Mouse (Mus musculus) ES-E14 (cell line): Measurements from ENCODE around the gene Grk5. TPM values are rescaled to one million over a fixed set of nuclear protein-coding genes. Genes with fewer than 3 reads are reported as not detected.

Experiments
- DNase-seq: peaks from one replicate; pipeline ENCODE4 v3.0.0-alpha.2; 2013; ENCODE audit warnings: low read depth, low spot score
- H3K27ac ChIP-seq: 2 replicates; pipeline ENCODE4 v1.5.1; 2012; ENCODE audit warnings: low read depth, mild to moderate bottlenecking, low read length, moderate library complexity, mixed read lengths; ENCODE audit not compliant: poor library complexity, insufficient read depth, severe bottlenecking
- H3K36me3 ChIP-seq: 2 replicates; pipeline ENCODE4 v1.6.1; 2012; ENCODE audit warnings: mild to moderate bottlenecking, low read length, moderate library complexity, mixed read lengths; ENCODE audit not compliant: control insufficient read depth, poor library complexity, insufficient read depth, severe bottlenecking
- H3K4me1 ChIP-seq, 2 experiments: fragments of 150-350 bp in 1 of 2; sonication (generic) in 1 of 2; 2 replicates each; pipeline ENCODE4 v1.6.1; 2012; ENCODE audit warnings: low read length in 2 of 2, mild to moderate bottlenecking in 1 of 2, mixed read lengths in 1 of 2; ENCODE audit not compliant: control insufficient read depth in 2 of 2, insufficient read depth in 2 of 2, poor library complexity in 1 of 2
- H3K4me3 ChIP-seq, 2 experiments: fragments of 150-350 bp in 1 of 2; sonication (generic) in 1 of 2; 2 replicates each; pipeline ENCODE4 v1.5.1; 2012; ENCODE audit warnings: low read length in 2 of 2, low read depth in 1 of 2, mild to moderate bottlenecking in 1 of 2, mixed read lengths in 1 of 2; ENCODE audit not compliant: insufficient read depth in 1 of 2, poor library complexity in 1 of 2, severe bottlenecking in 1 of 2
- H3K9ac ChIP-seq: 2 replicates; pipeline ENCODE4 v1.6.1; 2012; ENCODE audit warnings: low read depth, mild to moderate bottlenecking, low read length, mixed read lengths; ENCODE audit not compliant: poor library complexity, insufficient read depth, severe bottlenecking
- H3K9me3 ChIP-seq: fragments of 150-350 bp; sonication (generic); 2 replicates; pipeline ENCODE4 v1.6.1; 2012; ENCODE audit warnings: low read depth, mild to moderate bottlenecking, low read length; ENCODE audit not compliant: control insufficient read depth, insufficient read depth
- CHD2 ChIP-seq: IDR thresholded peaks from 2 replicates; pipeline ENCODE4 v1.6.1; 2014; ENCODE audit warnings: mild to moderate bottlenecking, low read depth, low read length, inconsistent platforms
- HCFC1 ChIP-seq: IDR thresholded peaks from 2 replicates; pipeline ENCODE4 v1.6.1; 2012; ENCODE audit warnings: low read length, inconsistent platforms, borderline replicate concordance; ENCODE audit not compliant: insufficient read depth
- MAFK ChIP-seq: IDR thresholded peaks from 2 replicates; pipeline ENCODE4 v1.6.1; 2014; ENCODE audit warnings: mild to moderate bottlenecking, low read depth, low read length, inconsistent platforms; ENCODE audit not compliant: insufficient read depth
- ZC3H11A ChIP-seq: IDR thresholded peaks from 2 replicates; pipeline ENCODE4 v1.6.1; 2012; ENCODE audit warnings: low read depth, mild to moderate bottlenecking, inconsistent platforms, low read length, borderline replicate concordance
- ZNF384 ChIP-seq: IDR thresholded peaks from 2 replicates; pipeline ENCODE4 v1.6.1; 2012; ENCODE audit warnings: low read depth, low read length, inconsistent platforms
- in situ Hi-C, 2 experiments: fragments of 600-800 bp; cut with MboI; formaldehyde crosslinking; loops; one replicate each; pipeline ENCODE4 v1.15.1; 2025; ENCODE audit warnings: low sequenced_read_pairs in 2 of 2, inconsistent platforms in 1 of 2; ENCODE audit not compliant: unreplicated experiment in 2 of 2
- total RNA-seq: library from RNA; depleted of rRNA; stranded (reverse); fragments of 300-350 nt; gene quantifications from 2 replicates; pipeline ENCODE4 v1.2.3, GENCODE M21; 2012

Grk5 gene
- total RNA-seq, 1 experiment, result 2.5 TPM

DNA sequence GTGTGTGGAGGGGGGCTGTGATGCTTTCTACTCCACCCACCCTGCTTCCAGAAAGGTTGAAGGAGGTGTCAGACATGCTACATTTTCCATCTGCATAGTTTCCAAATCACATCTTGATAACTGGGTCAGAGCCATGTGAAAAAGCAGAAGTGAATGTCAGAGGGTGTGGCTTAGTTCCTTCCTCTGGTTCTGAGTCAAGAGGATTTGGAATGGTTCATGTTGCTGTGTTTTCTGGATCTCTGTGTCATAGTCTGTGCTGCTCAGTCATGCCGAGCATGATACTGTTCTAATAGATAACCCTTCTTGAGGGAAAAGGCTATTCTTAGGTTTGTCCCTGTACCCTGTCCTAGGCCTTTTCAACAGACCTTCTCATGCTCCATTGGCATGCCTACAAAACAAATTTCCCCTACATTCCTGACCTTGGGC is 50.4 kb downstream of the Grk5 start:
- Histone ChIP-seq H3K9ac (no peak overlapping the region), H3K4me1 (no peaks in the 10 kb centered on the region), H3K9me3 (no peaks in the 10 kb centered on the region), H3K4me3 (no peak overlapping the region), H3K36me3 (no peaks in the 10 kb centered on the region), H3K27ac (no peak overlapping the region)
- in situ Hi-C loops, result no loop called here
- no peak for TF ChIP-seq ZNF384
- no peak for TF ChIP-seq CHD2
- TF ChIP-seq MAFK, result no peak
- no peak for TF ChIP-seq ZC3H11A
- no peak for DNase-seq

DNA sequence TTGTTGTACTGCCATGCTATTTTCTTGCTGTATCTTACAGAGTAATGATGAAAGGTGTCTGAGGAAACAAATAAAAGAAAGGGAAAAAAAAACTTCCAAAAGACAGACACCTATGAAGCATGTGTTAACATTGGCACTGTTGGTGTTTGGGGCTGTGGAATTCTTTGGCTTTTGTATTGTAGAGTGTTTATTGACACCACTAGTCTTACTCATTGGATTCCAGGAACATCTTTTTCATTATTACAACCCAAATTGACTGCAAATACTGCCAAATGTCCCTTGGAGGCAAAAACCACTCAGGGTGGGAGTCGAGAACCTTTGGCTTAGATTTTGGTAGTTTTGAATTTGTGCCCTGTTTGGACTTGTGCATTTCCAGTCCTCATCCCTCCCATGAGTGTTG is 51.3 kb downstream of the Grk5 start:
- in situ Hi-C loops, result no loop called here
- H3K4me1 ChIP-seq, result no peaks in the 10 kb centered on the region
- no peaks in the 10 kb centered on the region for H3K9me3 ChIP-seq
- H3K4me3 ChIP-seq, result no peak overlapping the region
- no peak overlapping the region for H3K27ac ChIP-seq
- no peak overlapping the region for H3K9ac ChIP-seq
- no peaks in the 10 kb centered on the region for H3K36me3 ChIP-seq
- no peak for DNase-seq
- TF ChIP-seq MAFK, result no peak

- no peaks in the 10 kb centered on the region for H3K4me1 ChIP-seq
- no peak overlapping the region for H3K4me3 ChIP-seq
- no peaks in the 10 kb centered on the region for H3K36me3 ChIP-seq
- no peaks in the 10 kb centered on the region for H3K9me3 ChIP-seq
- H3K27ac ChIP-seq, result no peak overlapping the region
- no peak overlapping the region for H3K9ac ChIP-seq
- TF ChIP-seq CHD2, result no peak
- no peak for TF ChIP-seq ZC3H11A
- no peak for TF ChIP-seq ZNF384
- TF ChIP-seq MAFK, result no peak
- no peak for TF ChIP-seq HCFC1
- no peak for DNase-seq
- in situ Hi-C loops, result no loop called here
These were observed 56.3 kb downstream of the Grk5 start for GRCm38 (mm10) chr19:60945801-60946311.

DNA sequence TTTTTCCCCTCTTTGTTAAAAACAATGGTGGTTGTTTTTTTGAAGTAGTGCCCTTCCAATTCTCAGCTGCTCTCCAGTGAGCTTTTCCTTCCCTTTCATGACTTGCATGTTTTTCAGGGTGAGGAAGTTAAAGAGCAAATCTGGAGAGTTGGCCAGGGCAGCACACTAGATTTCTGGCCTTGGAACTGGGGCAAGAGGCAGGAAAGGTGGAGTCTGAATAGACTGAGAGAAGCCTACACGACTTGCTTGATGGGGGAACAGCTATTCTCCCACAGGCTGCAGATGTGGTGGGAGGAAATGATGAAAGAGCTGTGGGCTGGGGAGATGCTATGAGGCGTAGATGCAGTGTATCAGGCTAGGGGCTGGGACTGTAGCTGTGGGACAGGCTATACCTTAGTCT is 57.1 kb downstream of the Grk5 start:
- TF ChIP-seq MAFK (no peak), CHD2 (no peak), ZNF384 (no peak), ZC3H11A (no peak), HCFC1 (no peak)
- Histone ChIP-seq H3K4me3 (no peak overlapping the region), H3K4me1 (no peaks in the 10 kb centered on the region), H3K9me3 (no peaks in the 10 kb centered on the region), H3K27ac (no peak overlapping the region), H3K9ac (no peak overlapping the region), H3K36me3 (no peaks in the 10 kb centered on the region)
- DNase-seq, result no peak
- in situ Hi-C loops, result no loop called here

DNA sequence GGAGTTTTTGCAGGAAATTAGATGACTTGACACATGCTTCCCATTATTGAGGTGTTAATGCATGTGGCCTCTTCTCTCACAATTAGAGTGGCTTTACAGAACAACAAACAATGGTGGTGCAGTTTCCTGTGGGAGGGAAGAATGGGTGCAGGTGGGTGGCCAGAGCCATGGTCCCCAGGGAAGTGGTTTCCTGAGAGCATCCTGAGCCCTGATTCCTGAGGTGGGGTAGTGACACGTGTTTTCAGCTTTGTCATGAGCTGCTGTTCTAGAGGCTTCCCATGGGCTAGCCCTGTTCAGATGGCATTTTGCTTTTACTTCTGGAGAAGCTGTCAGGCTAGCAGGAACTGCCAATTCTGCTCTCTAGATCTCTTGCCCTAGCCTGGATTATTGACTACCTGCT is 59.4 kb downstream of the Grk5 start:
- no peak overlapping the region for H3K27ac ChIP-seq
- H3K9ac ChIP-seq, result no peak overlapping the region
- H3K9me3 ChIP-seq, result no peaks in the 10 kb centered on the region
- H3K4me3 ChIP-seq, result no peak overlapping the region
- H3K36me3 ChIP-seq, result no peaks in the 10 kb centered on the region
- in situ Hi-C loops, result no loop called here
- no peak for DNase-seq
- TF ChIP-seq ZNF384 (no peak), CHD2 (no peak), ZC3H11A (no peak), HCFC1 (no peak), MAFK (no peak)
- H3K4me1 ChIP-seq, result no peaks in the 10 kb centered on the region
